Mouse (Mus musculus) gonadal fat pad, adult 2 months (tissue): ENCODE measurements around the gene 1810055G02Rik. TPM values are rescaled to one million over a fixed set of nuclear protein-coding genes. Genes with fewer than 3 reads are reported as not detected.

Source experiments
- DNase-seq: peaks from one replicate; pipeline ENCODE4 v3.0.0-alpha.2; 2012; ENCODE audit warnings: low read depth
- polyA plus RNA-seq: library from polyadenylated mRNA; depleted of rRNA; stranded (reverse); fragments of >200 nt; gene quantifications from 2 replicates; pipeline ENCODE4 v1.2.3, GENCODE M21; 2012; rRNA removed

1810055G02Rik gene
- polyA plus RNA-seq, result 48.9 and 69.4 TPM in 2 replicates

DNA sequence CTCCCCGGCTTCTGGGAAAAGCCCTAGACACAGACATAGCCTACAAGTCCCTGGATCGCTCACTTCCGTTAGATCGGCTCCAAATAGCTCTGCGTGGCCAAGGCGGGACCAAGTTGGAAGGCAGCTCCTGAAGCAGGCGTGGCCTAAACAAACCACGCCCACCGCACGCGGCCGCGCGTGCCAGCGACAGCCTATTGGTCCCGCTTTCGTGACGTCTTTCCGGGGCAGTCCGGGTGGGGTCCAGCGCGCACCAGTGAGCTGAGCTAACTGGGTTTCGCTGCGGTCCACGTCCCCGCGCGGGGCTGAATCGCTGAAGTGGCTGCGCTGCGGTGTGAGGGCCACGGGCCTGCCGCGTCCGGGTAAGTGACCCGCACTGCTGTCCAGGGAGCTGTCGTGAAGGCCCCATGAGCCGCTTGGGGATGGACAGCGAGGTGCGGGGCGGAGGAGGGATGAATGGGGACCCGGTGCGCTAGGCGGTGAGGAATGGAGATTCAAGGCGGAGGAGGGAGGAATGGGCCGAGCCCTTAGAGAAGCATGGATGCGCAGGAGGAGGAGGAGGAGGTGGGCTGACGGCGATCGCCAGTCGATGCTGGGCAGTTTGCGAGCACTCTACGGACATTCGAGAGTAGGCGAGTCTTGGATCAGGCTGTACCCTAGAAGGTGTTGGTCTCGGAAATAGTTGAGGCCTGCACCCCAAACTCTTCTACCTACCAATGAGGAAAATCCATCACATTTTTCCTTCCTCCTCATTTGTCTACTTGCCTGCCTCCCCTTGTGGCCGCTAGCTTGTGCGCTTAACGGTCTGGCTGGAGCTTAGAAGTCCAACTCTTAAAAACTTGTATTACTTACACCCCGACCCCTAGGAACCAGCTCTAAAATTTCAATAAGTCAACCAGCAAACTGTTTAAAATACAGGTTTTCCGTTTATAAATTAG is at the start of gene 1810055G02Rik:
1810055G02Rik (plus strand) TSS at position 216 of the 935 bp plus-strand sequence.
- no peak for DNase-seq

DNA sequence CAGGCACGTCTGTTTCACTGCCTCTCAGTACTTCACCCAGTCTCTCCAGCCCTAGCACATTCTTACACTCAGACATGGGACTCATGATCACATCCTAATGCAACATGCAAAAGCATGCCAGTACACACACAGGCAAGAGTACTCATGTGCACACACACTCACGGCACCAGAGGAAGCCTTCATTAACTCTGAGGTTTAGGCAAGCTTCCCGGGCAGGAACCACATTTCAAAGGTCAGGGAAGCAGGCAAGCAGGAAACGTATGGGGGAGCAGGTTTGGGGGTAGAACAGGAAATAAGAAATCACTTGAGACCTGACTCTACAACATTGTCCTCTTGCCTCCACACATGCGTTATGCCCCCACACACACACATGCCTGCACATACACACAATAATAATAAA is 42.6 kb upstream of the 1810055G02Rik start:
- no peak for DNase-seq

DNA sequence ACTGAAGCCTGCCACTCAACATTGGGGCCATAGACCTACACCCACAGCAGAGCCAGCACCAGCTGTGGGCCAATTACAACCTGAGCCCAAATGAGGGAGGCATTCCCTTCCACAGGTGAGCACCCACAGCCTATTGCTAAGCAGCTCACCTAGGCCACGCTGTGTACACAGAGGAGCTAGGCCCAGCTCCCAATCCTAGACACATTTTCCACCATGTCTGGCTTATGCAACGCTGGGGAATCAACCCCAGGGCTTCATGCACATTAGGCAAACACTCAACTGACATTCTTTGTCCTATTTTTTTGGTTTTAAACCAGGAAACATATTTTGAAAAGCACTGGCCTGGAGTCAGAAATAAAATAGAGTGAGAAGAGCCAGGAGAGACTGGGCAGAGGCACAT is 41.5 kb upstream of the 1810055G02Rik start:
- DNase-seq, result no peak

DNA sequence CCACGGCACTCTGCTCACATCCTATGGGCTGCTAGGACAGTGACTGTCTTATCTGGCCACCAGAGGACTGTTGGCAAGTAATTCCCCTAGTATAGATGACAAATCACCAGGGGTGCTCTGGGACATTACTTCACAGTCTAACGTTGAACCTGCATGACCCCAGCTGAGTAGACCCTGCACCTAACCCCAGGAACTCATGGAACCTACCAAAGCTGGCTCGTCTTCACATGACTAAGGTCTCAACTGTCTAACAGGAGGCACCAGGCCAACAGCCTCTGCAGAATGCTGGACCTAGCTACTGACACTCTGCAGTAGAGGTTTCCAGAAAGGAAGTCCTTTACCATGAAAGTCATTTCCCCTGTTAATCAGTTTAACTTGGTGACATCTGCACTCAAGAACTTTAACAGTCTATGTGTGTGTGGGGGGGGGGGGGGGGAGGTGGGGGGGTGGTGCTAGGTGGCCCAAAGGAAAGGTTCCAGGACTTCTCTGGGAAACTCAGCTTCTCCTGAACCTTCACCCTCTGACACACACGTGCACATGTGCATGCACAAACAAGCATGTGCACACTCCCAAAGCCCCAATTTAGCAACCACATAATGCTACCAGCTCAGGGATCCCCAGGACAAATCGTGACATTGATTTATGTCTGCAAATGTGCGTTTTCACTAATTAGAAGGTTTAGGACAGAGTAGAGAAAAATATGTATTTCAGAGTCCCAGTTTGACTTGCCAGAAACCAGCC is 40.8 kb upstream of the 1810055G02Rik start:
- no peak for DNase-seq

DNA sequence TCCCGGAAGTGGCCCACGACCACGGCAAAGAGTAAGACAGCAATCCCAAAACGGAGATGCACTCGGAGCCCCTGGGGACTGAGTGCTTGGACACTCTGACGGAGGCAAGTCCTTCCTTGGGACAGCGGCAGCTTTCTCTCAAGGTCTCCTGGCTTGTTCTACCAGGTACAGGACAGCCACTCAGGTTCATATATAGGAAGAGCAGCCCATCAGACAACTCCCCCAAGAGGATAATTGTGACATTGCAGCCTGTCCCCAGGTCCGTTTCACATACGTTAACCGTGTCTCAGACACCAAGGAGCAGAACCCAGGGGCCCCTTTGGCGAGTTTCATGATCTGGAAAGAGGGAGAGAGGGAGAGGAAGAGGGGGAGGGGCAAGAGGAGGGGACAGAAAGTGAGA is 40.1 kb upstream of the 1810055G02Rik start:
- no peak for DNase-seq

DNA sequence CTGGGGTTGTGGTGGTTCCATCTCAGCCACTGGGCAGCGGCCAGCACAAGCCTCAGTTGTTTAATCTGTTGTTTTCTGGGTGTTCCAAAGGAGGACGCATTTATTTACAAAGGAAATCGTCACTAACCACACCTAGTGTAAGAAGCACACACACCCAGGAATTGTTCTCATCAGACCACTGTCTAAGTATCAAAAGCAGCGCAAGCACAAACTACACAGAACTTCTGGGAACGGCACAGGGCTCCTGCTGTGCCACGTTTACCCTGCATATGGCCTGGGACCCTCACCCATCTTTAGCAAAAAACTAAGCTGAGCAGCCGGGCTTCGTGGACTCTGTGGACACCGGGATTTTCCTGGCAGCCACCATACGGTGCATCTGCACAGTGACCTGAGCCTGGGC is 39.5 kb upstream of the 1810055G02Rik start:
- no peak for DNase-seq

DNA sequence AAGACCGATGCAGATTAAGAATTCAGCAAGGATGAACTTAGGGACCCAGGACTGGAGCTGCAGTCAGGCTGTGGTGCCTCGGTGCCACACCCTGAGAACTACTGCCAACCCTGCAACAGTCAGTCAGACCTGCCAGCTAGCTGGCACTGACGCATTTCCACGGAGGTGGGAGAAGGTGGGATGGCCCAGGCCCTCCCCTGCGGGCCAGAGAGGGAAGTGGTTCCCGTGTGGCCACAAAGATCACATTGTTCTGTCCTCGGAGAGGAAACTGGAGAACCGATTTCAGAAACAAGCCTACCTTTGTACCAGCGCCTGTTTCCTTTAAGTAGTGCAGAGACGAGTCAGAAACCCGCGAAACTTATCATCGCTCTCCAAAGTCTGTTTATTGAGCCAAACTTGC is 39.0 kb upstream of the 1810055G02Rik start:
- DNase-seq, result no peak

DNA sequence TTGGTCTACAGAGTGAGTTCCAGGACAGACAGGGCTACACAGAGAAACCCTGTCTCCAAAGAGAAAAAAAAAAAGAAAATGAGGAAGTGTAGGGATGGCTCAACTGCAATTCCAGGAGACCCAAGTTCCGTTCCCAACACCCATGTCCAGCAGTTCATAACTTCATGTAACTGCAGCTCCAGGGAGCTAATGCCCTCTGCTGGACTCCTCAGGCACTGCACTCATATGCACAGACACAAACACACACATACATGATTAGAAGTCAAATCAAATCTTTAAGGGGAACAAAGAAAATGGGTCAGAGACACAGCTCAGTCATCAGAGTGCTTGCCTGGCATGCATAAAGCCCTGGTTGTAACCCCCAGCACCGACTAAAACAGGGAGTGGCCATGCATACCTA is 34.9 kb upstream of the 1810055G02Rik start:
- DNase-seq, result no peak

DNA sequence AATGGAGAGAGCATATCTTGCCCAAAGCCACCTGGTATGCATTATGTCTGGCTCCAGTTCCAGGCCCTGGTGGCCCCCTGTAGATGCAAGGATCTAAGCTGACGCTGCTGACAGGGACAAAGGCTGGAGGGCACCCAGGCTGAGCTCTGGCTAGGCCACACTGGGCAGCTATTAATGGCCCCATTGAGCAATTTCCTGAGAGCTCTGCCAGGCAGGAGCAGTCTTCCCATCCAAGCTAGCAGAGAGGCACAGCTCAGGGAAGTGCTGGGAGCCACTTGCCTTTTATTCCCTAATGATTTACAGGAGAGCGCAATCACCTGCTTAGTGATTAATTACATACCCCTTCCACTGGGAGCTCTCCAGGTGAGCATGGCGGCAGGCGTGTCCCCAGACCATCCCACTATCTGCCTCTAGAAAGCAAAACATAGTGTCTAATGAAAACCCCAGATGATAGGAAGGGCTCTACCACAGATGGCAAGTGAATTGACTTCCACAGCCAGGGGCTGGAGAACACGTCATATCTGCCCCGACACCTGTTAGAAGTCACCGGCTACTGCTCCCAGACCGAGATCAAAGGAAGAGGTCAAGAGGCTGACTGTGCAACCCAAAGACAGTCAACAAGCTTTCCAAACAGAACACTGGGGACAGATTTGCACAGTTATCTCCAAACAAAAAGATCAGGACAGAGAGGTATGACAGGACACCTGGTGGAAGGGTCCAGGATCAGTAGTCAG is 33.8 kb upstream of the 1810055G02Rik start:
- no peak for DNase-seq

DNA sequence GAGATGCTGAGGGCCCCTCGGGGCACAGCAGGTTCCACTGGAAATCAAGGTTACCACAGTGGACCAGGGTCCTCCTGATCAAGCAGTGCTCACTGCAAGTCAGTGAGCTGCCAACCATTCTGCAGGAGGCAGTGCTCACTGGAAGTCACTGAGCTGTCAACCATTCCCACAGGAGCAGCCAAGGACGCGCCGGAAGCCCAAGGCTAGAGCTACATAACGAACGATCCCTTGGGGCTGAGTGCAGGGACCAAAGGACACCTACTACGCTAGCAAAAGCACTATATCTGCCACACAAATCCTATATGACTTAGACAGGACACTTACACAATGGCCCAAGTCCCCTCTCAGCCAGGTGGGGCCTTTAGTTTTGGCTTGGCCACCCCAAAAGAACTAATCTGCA is 27.4 kb upstream of the 1810055G02Rik start:
- DNase-seq, result no peak

DNA sequence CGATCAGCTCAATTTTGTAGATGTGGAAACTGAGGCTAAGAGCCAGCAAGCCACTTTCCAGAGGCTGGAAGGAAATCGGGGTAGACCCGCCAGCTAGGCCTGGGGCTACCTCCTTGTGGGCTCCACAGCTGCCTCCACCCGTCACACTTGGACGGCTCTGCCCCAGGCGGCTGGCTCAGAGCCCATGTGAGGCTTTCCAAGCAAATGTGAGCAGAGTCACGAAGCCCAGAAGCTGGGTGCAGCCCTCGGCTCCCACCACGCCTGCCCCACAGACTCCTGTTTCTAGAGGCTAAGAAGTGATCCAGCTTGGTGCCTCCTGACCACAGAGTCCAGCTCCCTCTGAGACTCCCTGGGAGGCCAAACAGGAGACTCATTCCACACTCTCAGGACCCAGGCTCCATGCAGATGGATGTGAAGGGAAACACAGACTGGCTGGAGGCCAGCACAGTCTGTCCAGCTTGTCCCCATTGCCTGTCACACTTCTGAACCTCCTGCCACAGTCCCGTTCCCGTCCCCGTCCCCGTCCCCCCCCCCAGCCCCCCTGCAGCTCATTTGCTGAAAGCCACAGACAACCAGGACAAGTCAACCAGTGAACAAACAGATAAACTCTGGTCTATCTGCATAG is 26.7 kb upstream of the 1810055G02Rik start:
- no peak for DNase-seq

DNA sequence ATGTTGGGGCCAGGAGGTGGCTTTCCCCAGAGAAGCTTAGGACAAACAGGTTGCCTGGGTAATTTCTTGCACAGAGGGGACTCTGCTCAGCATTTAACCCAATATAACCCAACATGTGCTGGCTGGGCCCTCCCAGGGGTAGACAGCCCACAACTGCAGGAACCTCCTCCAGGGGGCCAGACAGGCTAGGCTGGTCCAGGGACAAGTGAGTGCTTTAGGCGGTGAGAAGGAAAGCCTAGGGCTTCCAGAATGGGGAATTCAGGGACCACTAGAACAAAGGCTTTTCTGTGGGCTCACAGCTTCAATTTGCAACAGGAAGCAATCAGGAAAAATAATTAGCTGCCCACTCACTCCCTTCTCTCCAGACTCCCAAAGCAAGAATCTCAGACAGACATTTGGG is 23.7 kb upstream of the 1810055G02Rik start:
- no peak for DNase-seq

DNA sequence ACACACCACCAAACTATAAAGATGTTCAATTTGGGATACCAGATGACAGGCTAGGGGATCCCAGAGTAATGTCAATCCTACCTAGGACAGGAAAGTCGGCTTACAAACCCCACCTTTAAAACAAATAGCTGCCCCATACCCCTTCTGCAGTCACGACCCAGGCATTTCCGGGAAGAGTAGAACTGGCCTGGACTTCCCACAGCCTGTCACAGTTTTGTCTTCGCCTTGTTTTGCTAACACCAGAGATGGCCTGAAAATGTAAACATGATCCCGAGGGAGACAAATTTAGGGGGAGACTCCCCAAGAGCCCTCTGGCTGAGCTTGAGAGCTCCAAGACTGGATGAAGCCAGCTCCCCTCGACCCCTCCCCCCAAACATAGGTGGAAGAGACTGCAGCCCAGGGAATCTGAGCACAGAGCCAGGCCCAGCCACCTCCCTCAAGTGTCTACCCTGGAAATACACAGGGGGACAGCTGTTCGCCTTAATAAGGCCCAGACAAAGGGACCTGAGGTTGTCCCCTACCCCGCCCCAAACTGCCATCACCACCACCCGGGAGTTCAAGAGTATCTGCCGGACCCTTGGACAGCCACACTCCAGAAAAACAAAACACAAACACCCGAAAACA is 23.0 kb upstream of the 1810055G02Rik start:
- DNase-seq, result no peak

DNA sequence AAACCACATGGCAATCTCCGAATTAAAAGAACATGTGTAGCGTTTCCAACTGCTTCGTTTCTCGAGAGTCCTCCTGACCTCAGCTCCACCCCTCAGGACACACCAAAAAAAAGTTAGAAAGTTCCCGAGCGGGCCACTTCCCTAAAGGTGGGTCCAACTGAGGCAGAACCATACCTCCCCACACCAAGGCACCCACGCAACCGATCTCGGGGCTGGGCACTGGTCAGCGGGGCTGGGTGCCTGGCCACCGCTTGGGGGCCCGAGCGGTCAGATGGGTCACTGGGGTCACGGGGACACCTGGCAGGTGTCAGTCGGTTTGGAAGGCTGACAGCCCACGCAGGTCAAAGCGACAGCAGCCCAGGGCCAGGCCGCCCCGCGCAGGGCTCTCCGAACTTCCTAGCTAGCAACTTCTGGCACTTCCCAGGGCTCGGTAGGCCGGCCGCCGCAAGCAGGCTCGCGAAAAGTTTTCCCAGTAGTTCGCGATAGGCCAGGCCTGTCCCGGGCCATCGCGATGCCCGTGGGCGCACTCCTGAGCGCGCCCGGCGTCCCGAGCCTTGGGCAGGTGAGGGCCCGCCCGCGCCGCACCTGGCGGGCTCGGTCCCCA is 22.4 kb upstream of the 1810055G02Rik start:
- DNase-seq, result no peak

DNA sequence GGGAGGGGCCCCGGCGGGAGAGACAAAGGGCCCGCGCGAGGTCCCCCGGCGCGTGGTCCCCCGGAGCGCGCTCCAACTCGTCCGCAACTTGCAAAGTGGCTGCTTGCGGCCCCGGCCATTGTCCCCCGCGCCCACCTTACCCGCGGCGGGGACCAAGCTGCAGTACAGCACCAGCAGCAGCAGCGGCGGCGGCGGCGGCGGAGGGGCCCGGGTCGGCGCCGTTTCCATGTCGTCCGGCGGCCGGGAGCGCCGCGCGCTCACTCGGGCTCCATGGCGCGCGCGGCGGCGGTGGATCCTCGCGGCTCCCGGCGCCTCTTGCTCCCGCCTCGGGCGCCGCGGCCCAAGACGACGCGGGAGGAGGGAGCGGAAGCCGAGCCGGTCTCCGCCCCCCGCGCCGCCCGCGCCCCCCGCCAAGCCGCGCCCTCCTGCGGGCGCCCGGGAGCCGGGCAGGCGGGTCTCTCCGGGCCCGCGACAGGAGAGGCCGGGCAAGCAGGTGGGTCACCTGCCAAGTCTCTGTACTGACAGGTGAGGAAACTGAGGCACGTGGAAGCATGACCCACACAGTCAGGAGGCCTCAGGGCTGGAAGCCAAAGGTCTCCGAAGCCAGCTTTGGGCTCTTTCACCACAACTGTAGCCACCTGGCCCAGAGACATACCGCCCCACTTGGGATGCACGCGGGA is 21.7 kb upstream of the 1810055G02Rik start, which contains the start of gene Lrp5:
Lrp5 (minus strand) TSS at position 350 of the 680 bp plus-strand sequence.
- DNase-seq, result no peak

DNA sequence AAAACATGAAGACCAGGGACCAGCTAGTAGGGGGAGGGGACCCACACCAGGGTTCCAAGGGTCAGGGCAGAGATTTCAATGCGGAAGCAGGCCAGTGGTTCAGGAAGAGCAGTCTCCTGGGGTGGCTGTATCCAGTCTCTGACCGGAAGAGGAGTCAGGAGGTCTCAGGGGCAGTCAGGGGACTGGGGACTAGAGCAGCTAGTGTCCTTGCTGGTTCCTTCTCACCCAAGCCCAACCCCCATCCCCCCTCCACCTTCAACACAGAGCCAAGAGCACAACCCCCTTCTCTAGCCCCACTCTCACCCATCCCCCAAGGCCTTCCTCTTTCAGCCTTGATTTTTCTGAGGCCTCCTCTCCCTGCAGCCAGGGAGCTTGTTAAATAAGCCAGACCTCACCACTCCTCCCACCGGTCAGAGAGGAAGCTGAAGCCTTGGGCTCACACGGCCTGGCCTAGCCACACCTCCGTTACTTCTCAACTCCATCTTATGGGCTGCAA is 20.4 kb upstream of the 1810055G02Rik start:
- no peak for DNase-seq

DNA sequence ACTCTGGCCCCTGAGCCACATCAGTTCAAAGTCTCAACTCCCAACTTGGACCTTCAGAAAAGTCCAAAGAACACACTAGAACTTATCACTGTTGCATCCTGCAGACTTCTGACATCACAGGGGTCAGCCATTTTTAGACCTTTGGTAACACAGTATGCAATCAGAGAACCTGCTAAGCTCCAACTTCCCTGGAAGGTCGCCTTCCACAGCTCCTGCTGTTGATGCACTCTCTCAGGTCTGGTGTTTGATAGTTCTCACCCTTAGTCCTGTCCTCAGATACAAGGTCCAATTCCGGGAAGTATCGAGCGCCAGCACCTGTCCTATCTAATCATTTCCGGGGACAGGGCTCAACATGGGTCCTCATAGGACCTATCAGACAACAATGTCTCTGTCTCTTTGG is 16.8 kb upstream of the 1810055G02Rik start:
- DNase-seq, result no peak

DNA sequence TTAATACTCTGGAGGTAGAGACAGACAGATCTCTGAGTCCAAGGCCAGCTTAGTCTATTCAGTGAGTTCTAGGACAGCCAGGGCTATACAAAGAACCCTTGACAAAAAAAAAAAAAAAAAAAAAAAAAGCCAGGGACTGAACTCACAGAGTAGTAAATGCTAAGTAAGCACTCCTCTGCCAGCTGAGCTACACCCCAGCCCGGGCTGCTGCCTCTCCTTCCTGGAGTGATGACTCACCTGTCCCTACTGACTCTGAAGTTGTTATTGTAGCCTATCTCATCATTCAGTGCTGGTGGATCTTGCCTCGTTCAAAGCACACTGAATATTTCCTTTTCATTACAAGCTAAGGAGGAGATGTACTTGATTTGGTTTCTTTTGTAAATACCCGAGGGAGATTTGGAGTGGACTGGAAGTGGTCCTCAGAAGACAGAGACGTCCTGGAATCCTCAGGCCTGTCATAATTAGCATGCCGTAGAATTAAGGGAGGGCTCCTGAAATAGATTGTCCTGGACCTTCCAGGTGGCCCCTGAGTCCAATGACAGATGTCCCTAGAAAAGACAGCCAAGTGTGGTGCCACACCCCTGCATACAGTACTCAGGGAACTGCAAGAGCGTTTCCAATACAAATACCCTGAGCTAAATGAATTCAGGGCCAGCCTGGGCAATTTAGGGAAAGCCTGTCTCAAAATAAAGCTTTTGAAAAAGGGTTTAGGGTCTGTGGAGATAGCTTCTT is 15.5 kb upstream of the 1810055G02Rik start:
- DNase-seq, result no peak

DNA sequence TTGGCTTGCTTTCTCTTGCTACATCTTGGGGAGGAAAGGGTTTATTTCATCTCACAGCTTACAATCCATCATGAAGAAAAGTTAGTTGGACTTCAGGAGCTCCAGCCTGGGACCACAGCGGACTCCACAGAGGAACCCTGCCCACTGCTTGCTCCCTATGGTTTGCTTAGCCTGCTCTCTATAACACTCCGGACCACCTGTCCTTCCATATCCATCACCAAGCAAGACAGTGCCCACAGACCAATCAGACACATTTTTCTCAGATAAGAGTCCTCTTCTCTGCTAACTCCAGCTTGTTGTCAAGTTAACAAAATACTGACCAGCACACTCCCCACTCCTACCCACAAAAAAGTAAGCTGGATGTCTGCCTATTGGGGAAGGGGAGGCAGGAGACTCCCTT is 13.6 kb upstream of the 1810055G02Rik start:
- DNase-seq, result no peak
